Mouse (Mus musculus) E14TG2a.4 (cell line): ENCODE data around the gene Crip2.

ENCODE experiments used
- CTCF ChIP-seq: conservative IDR thresholded peaks from 2 replicates; pipeline ENCODE4 v1.5.1; 2014; ENCODE audit warnings: low read length
- NANOG ChIP-seq: IDR thresholded peaks from 2 replicates; pipeline ENCODE4 v1.6.1; 2014; ENCODE audit warnings: borderline replicate concordance, low read length, mixed read lengths
- POU5F1 ChIP-seq: IDR thresholded peaks from 2 replicates; pipeline ENCODE4 v1.6.1; 2014; ENCODE audit warnings: low read length, borderline replicate concordance

GRCm38 (mm10) chr12:113144886-113145285 lies 4.8 kb downstream of the Crip2 start:
- TF ChIP-seq CTCF (no peak), NANOG (no peak), POU5F1 (no peak)
